Mouse (Mus musculus) cortical plate, adult 2 months (tissue): ENCODE data around the gene Olfr1133.

Source experiments
- CTCF ChIP-seq: fragments of 200-500 bp; IDR thresholded peaks from 2 replicates; pipeline ENCODE4 v1.5.1; 2011; ENCODE audit warnings: mild to moderate bottlenecking, control low read depth, low read length; ENCODE audit not compliant: insufficient read depth; ENCODE audit errors: extremely low read depth
- POLR2A ChIP-seq: fragments of 200-500 bp; IDR thresholded peaks from 2 replicates; pipeline ENCODE4 v1.6.1; 2011; ENCODE audit warnings: mild to moderate bottlenecking, low read length, control low read depth; ENCODE audit not compliant: insufficient read depth; ENCODE audit errors: extremely low read depth

GRCm38 (mm10) chr2:87626804-87627203, 20.4 kb downstream of the Olfr1133 start, which contains the start of gene Olfr1131:
- TF ChIP-seq CTCF (no peak), POLR2A (no peak)
